Mouse (Mus musculus) left cerebral cortex, postnatal 10 days (tissue): ENCODE measurements around the gene Slc5a1. TPM values are rescaled to one million over a fixed set of nuclear protein-coding genes. Genes with fewer than 3 reads are reported as not detected.

Experiments
- DNase-seq, 2 experiments: peaks; one replicate each; pipeline ENCODE4 v3.0.0; 2021 to 2022; ENCODE audit warnings: low spot score in 2 of 2, mixed read lengths in 1 of 2; ENCODE audit errors: extremely low spot score in 1 of 2
- intact Hi-C: fragments of 180-260 bp; cut with DNase I; formaldehyde crosslinking; loops from one replicate; pipeline ENCODE4 v1.15.1; 2025
- total RNA-seq, 2 experiments: library from RNA; stranded (reverse); gene quantifications; 2 replicates each; pipeline ENCODE4 v1.2.3; 2021

Slc5a1 gene
- total RNA-seq, 2 experiments from 2014 or later = 0.14 TPM; not detected in 1

- DNase-seq = no peak
- intact Hi-C loops = loop anchor here (2.0 to 10.0 kb wide), 2 partner anchors 105 to 229 kb away; no protein-coding TSS in a partner anchor
These were observed 40.0 kb downstream of the Slc5a1 start for GRCm38 (mm10) chr5:33144025-33144424.

DNA sequence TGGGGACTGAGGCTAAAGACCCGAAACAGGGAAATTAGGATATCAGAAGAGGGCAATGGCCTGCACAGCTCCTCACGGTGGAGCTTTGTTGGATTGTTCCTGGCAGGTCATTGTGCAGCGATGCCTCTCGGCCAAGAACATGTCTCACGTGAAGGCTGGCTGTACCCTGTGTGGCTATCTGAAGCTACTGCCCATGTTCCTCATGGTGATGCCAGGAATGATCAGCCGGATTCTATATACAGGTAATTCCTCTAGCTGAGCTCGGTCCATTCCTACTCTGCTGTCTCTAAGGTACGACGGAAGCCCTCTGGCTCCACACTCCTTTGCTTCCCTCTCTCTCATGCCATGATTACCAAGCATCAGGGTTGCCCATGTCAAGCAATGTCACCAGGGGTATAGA is 42.8 kb downstream of the Slc5a1 start:
- no peak for DNase-seq
- intact Hi-C loops = loop anchor here (10.0 kb wide), 1 partner anchor 232 kb away; no protein-coding TSS in a partner anchor

- intact Hi-C loops = loop anchor here (10.0 kb wide), 1 partner anchor 233 kb away; no protein-coding TSS in a partner anchor
- DNase-seq = no peak
These were observed 43.7 kb downstream of the Slc5a1 start for GRCm38 (mm10) chr5:33147691-33148090.

- intact Hi-C loops = no loop called here
- DNase-seq = no peak
These were observed 89.5 kb downstream of the Slc5a1 start for GRCm38 (mm10) chr5:33193567-33193966.

DNA sequence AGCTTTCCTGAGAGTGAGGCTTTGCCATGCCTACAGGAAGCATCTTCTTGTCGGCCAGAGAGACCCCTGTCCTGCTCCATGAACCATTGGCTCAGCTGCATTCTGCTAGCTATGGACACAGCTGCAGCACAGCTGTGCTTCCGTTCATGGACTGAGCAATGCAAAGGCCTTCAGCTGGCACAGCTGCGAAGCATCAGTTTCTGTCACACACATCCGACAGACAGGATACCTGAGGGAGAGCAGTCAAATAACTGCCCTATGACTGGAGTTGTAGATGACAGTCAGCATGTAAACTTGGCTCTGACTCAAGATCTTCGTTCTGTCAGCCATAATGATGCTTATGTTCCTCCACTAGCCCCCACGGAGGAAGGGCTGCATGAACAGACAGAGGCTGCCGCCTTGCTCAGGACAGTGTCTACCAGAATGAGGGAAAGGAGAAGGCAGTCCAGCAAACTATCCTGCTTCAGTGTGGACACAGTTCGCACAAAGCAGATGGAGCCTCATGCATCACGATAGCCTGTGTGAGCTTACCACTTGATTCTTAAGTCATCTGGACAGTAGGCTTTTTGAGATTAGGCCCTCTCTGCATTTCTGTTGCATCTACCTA is 91.3 kb downstream of the Slc5a1 start:
- intact Hi-C loops = no loop called here
- no peak for DNase-seq

DNA sequence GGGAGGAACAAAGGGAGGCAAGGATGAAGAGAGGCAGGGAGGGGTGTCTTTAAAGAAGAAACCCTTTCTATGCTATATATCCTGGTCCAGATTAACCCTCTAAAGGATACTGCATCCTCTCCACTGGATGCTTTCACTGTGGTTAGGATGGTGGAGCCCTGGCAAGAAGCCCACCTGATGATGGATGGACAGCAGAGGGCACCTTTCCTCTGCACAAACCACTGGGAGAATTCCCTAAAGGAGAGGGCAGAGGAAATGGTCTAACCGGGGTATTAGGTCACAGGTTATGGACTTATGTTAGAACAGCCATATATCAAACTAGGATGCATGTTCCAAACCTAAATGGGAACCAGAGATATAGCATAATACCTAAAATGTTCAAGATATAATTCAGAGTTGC is 96.1 kb downstream of the Slc5a1 start:
- intact Hi-C loops = loop anchor here (5.0 kb wide), 2 partner anchors 47 to 177 kb away; partner anchors contain the start of gene Uvssa
- no peak for DNase-seq

DNA sequence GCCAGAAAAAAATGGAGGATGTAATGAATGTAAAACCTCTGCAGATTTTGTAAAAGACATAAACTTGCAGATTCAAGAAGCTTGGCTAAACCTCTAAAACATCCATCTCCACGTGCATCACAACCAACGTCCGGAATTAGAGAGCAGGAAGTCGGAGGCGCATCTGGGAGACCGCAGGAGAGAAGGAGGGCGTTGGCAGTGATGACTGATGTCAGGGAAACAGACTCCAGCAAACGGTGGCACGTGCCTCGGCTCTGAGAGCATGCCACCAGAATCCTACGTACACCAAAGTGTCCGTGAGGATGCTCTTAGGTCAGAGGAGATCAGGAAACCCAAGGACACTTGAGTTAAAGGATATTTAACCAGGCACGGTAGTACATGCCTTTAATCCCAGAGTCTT is 97.7 kb downstream of the Slc5a1 start:
- intact Hi-C loops = loop anchor here (5.0 kb wide), 2 partner anchors 46 to 176 kb away; partner anchors contain the start of gene Uvssa
- no peak for DNase-seq

DNA sequence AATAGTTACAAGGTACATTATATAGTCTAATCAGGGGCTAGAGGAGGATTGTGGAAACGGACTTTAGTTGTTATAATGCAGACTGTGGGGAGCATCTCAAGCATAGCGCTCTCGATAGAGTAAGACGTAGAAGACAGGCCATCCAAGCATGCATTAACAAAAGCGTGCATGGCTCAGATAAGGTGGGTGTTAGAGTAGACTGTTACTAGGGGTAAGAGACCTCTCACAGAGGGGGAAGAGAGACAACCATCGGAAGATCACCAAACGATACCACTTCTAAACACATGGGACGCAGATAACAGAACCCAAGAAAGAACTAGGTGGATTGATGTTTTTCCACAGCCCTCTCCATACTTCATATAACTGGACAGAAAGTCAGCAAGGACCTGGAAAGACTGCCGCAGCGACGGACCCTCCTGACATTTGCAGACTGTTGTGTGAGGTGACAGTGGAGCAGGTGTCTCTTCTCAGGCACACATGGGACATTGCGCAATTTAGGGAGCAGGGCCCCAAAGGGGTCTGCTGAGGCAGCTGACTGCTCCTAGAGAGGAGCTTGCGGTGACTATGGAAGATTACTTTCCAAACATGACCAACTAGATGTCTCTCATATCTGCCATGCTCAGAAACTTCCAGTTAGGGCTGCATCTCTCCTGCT is 98.6 kb downstream of the Slc5a1 start:
- intact Hi-C loops = loop anchor here (5.0 kb wide), 2 partner anchors 45 to 175 kb away; partner anchors contain the start of gene Uvssa
- no peak for DNase-seq

DNA sequence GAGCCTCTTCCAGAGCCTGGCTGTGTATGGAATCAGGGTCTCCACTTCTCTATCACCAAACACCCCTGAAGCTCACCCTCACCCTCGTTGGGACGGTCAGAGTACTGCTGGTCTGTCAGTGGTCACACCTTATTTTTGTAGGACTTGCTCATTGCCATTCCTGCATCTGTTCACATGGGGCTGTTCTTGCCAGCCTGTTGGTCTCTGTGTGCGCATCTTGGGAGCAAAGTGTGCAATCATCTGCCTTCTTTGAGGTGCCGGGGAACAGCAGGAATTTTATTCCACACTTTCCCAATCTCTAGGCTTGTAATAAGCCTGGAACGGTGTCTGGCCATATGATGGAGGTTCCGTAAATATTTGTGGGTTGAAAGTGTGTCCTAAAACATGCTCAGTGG is 99.1 kb downstream of the Slc5a1 start:
- intact Hi-C loops = loop anchor here (5.0 kb wide), 2 partner anchors 44 to 174 kb away; partner anchors contain the start of gene Uvssa
- no peak for DNase-seq

DNA sequence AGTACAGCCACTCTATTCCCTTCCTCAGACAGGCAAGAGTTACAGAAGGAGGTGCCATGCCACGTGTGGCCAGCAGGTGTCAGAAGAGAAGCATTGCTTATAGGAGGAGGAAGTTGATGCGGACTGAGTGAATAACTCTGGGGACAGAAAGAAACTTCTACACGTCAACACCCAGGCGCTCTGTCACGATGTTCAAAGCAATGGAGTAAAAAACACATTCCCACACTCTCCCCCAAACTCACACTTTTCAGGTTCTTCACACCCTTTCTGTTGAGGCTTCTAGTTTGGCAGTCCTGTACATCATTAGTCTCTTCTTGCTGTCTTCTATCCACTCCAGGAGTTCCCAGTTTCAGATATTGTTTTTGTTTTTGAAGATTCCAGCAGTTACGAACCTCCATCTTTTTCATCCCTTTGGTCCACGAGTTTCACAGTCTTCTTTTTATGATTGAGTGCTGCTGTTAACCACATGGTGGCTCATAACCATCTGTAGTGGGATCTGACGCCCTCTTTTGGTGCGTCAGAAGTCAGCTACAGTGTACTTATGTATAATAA is 99.7 kb downstream of the Slc5a1 start:
- intact Hi-C loops = loop anchor here (5.0 kb wide), 2 partner anchors 44 to 174 kb away; partner anchors contain the start of gene Uvssa
- peak; percentile 58 to 81 for DNase-seq

GRCm38 (mm10) chr5:33204284-33204683 is 100.3 kb downstream of the Slc5a1 start:
- no peak for DNase-seq
- intact Hi-C loops = loop anchor here (5.0 kb wide), 2 partner anchors 43 to 173 kb away; partner anchors contain the start of gene Uvssa

DNA sequence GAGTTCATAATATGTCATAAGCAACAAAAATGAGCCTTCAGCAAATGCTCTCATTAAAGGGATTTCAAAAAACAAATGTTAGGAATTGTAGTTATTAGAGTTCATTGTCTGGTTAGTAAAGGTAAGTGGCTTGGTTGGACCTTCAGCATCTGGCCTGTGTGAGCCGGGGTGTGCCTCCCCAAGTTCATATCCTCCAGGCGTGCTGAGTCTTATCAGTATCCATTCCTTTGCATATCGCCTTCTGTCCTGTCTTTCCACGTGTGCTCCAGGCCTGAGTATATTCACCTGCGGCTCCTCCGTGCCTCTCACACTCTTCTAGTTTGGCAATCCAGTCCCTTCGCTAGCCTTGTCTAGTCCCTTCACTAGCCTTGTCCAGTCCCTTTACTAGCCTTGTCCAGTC is 102.3 kb downstream of the Slc5a1 start:
- intact Hi-C loops = no loop called here

GRCm38 (mm10) chr5:33207136-33207535 is 103.1 kb downstream of the Slc5a1 start:
- no peak for DNase-seq
- intact Hi-C loops = no loop called here

More for the DNA sequence above, 102.3 kb downstream of the Slc5a1 start:
- DNase-seq = no peak

- intact Hi-C loops = no loop called here
- DNase-seq = no peak
These were observed 104.7 kb downstream of the Slc5a1 start for GRCm38 (mm10) chr5:33208533-33209245.

GRCm38 (mm10) chr5:33210515-33210914 is 106.5 kb downstream of the Slc5a1 start:
- no peak for DNase-seq
- intact Hi-C loops = no loop called here

DNA sequence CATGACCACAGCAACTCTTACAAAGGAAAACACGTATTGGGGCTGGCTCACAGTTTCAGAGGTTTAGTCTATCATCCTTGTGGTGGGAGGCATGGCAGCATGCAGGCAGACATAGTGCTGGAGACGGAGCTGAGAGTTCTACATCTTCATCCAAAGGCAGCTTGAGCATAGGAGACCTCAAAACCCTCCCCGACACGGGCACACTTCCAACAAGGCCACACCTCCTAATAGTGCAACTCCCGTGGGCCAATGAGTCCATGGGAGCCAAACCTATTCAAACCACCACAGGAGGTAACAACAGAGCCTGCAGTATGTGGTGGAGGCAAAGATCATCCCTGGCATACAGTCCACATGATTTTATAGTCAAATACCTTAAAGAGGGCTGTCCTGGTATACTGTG is 107.2 kb downstream of the Slc5a1 start:
- intact Hi-C loops = no loop called here
- DNase-seq = no peak
